Mouse (Mus musculus) neural tube, embryonic 13.5 days (tissue): ENCODE measurements at regions not wholly inside any gene's neighbourhood (a gene's known extent, or its start where the extent isn't known, plus 50 kb on each side); places are given as distances from the start of the nearest gene placed in this dataset.

Experiments
- ATAC-seq: fragments of 200-750 bp; cut with Nextera tagmentation; 2 replicates; pipeline ENCODE4 v1.8.0; 2017; ENCODE audit warnings: low read depth, mild to moderate bottlenecking, moderate TSS enrichment, moderate library complexity
- H3K27ac ChIP-seq: fragments of 300-500 bp; sonication (generic); replicated peaks from 2 replicates; pipeline ENCODE4 v1.5.1; 2015; ENCODE audit warnings: moderate library complexity, mild to moderate bottlenecking, inconsistent platforms
- H3K27me3 ChIP-seq: fragments of 300-500 bp; sonication (generic); 2 replicates; pipeline ENCODE4 v1.6.1; 2015; ENCODE audit warnings: mild to moderate bottlenecking, inconsistent platforms
- H3K36me3 ChIP-seq: fragments of 300-500 bp; sonication (generic); 2 replicates; pipeline ENCODE4 v1.6.1; 2015; ENCODE audit warnings: mild to moderate bottlenecking, inconsistent platforms
- H3K4me1 ChIP-seq: fragments of 300-500 bp; sonication (generic); replicated peaks from 2 replicates; pipeline ENCODE4 v1.6.1; 2015; ENCODE audit warnings: inconsistent platforms
- H3K4me2 ChIP-seq: fragments of 300-500 bp; sonication (generic); 2 replicates; pipeline ENCODE4 v1.6.1; 2015; ENCODE audit warnings: inconsistent platforms, mild to moderate bottlenecking, moderate library complexity
- H3K4me3 ChIP-seq: fragments of 300-500 bp; sonication (generic); 2 replicates; pipeline ENCODE4 v1.5.1; 2015; ENCODE audit warnings: mild to moderate bottlenecking, inconsistent platforms
- H3K9ac ChIP-seq: fragments of 300-500 bp; sonication (generic); 2 replicates; pipeline ENCODE4 v1.6.1; 2015; ENCODE audit warnings: moderate library complexity, mild to moderate bottlenecking, inconsistent platforms
- H3K9me3 ChIP-seq: fragments of 300-500 bp; sonication (generic); 2 replicates; pipeline ENCODE4 v1.6.1; 2016; ENCODE audit warnings: inconsistent platforms
- WGBS: fragments of 180-500 bp; shearing (Covaris S2); methylation state at CpG from one replicate; pipeline ENCODE4 v1.1.7; 2015; 5-methylcytosine and 5-hydroxymethylcytosine counted together

GRCm38 (mm10) chr4:33552856-33553255 is 242.7 kb downstream of the Rngtt start:
- Histone ChIP-seq H3K36me3 (no peaks in the 10 kb centered on the region), H3K9me3 (no peaks in the 10 kb centered on the region), H3K4me2 (no peak overlapping the region), H3K4me1 (peaks cover 36% of the 10 kb centered on the region), H3K9ac (no peak overlapping the region), H3K27me3 (peaks cover 12% of the 10 kb centered on the region; the same call in 1 of the 2 replicates), H3K27ac (no peak overlapping the region), H3K4me3 (no peak overlapping the region)
- ATAC-seq, result no peak
- 55% methylated on average over 9 of the region's 9 CpGs for WGBS

- Histone ChIP-seq H3K36me3 (no peaks in the 10 kb centered on the region), H3K27me3 (peaks cover 12% of the 10 kb centered on the region; the same call in 1 of the 2 replicates), H3K4me2 (no peak overlapping the region), H3K9me3 (no peaks in the 10 kb centered on the region), H3K4me1 (peaks cover 28% of the 10 kb centered on the region), H3K9ac (no peak overlapping the region), H3K27ac (no peak overlapping the region), H3K4me3 (no peak overlapping the region)
- WGBS, result 47% methylated on average over 6 of the region's 6 CpGs
- ATAC-seq, result no peak
Observed at GRCm38 (mm10) chr4:33554606-33555005, 244.5 kb downstream of the Rngtt start.

- WGBS, result 7% methylated on average over 14 of the region's 14 CpGs
- peak overlapping the region; percentile 9; the same call in 1 of the 2 replicates for H3K4me2 ChIP-seq
- peaks cover 22% of the 10 kb centered on the region for H3K4me1 ChIP-seq
- ATAC-seq, result no peak
- H3K9me3 ChIP-seq, result no peaks in the 10 kb centered on the region
- no peak overlapping the region for H3K4me3 ChIP-seq
- H3K9ac ChIP-seq, result no peak overlapping the region
- H3K27me3 ChIP-seq, result peaks cover 12% of the 10 kb centered on the region; the same call in 1 of the 2 replicates
- no peaks in the 10 kb centered on the region for H3K36me3 ChIP-seq
- H3K27ac ChIP-seq, result no peak overlapping the region
Observed at GRCm38 (mm10) chr4:33555231-33555933, 245.3 kb downstream of the Rngtt start.

- Histone ChIP-seq H3K4me3 (no peak overlapping the region), H3K4me1 (peaks cover 22% of the 10 kb centered on the region), H3K9ac (no peak overlapping the region), H3K36me3 (no peaks in the 10 kb centered on the region), H3K9me3 (no peaks in the 10 kb centered on the region), H3K27me3 (peaks cover 12% of the 10 kb centered on the region; the same call in 1 of the 2 replicates), H3K4me2 (no peak overlapping the region), H3K27ac (no peak overlapping the region)
- WGBS, result 23% methylated on average over 12 of the region's 12 CpGs
- ATAC-seq, result no peak
Observed at GRCm38 (mm10) chr4:33555966-33556365, 245.9 kb downstream of the Rngtt start.

GRCm38 (mm10) chr4:33556661-33557540 is 246.8 kb downstream of the Rngtt start:
- Histone ChIP-seq H3K9me3 (no peaks in the 10 kb centered on the region), H3K27me3 (peaks cover 12% of the 10 kb centered on the region; the same call in 1 of the 2 replicates), H3K36me3 (no peaks in the 10 kb centered on the region), H3K27ac (no peak overlapping the region), H3K4me3 (no peak overlapping the region), H3K4me1 (peaks cover 22% of the 10 kb centered on the region), H3K9ac (no peak overlapping the region), H3K4me2 (no peak overlapping the region)
- ATAC-seq, result no peak
- 79% methylated on average over 12 of the region's 12 CpGs for whole genome bisulfite sequencing

GRCm38 (mm10) chr4:33570274-33570673 is 260.2 kb downstream of the Rngtt start:
- Histone ChIP-seq H3K4me3 (no peak overlapping the region), H3K9me3 (no peaks in the 10 kb centered on the region), H3K36me3 (no peaks in the 10 kb centered on the region), H3K4me2 (no peak overlapping the region), H3K27ac (no peak overlapping the region), H3K27me3 (no peaks in the 10 kb centered on the region), H3K9ac (no peak overlapping the region), H3K4me1 (no peaks in the 10 kb centered on the region)
- ATAC-seq, result no peak
- 83% methylated on average over 5 of the region's 5 CpGs for WGBS

GRCm38 (mm10) chr4:33571351-33571750 is 261.2 kb downstream of the Rngtt start:
- 55% methylated on average over 6 of the region's 6 CpGs for WGBS
- Histone ChIP-seq H3K27me3 (no peaks in the 10 kb centered on the region), H3K4me2 (no peak overlapping the region), H3K9ac (no peak overlapping the region), H3K4me3 (no peak overlapping the region), H3K9me3 (no peaks in the 10 kb centered on the region), H3K27ac (no peak overlapping the region), H3K4me1 (no peaks in the 10 kb centered on the region), H3K36me3 (no peaks in the 10 kb centered on the region)
- no peak for ATAC-seq

GRCm38 (mm10) chr4:33577631-33578030 is 267.5 kb downstream of the Rngtt start:
- no peak overlapping the region for H3K27ac ChIP-seq
- H3K9ac ChIP-seq, result no peak overlapping the region
- no peaks in the 10 kb centered on the region for H3K36me3 ChIP-seq
- no peak for ATAC-seq
- 0 out of 2 replicates have a peak, but pooled peaks cover 6% of the 10 kb centered on the region for H3K9me3 ChIP-seq
- H3K27me3 ChIP-seq, result no peaks in the 10 kb centered on the region
- H3K4me1 ChIP-seq, result peaks cover 4% of the 10 kb centered on the region; the same call in 1 of the 2 replicates
- no peak overlapping the region for H3K4me2 ChIP-seq
- WGBS, result 93% methylated on average over 6 of the region's 6 CpGs
- no peak overlapping the region for H3K4me3 ChIP-seq

GRCm38 (mm10) chr4:33580491-33580890 is 270.4 kb downstream of the Rngtt start:
- 90% methylated on average over 8 of the region's 8 CpGs for WGBS
- Histone ChIP-seq H3K36me3 (no peaks in the 10 kb centered on the region), H3K9ac (no peak overlapping the region), H3K27me3 (no peaks in the 10 kb centered on the region), H3K27ac (no peak overlapping the region), H3K4me2 (no peak overlapping the region), H3K4me1 (peaks cover 4% of the 10 kb centered on the region; the same call in 1 of the 2 replicates), H3K4me3 (no peak overlapping the region), H3K9me3 (0 out of 2 replicates have a peak, but pooled peaks cover 6% of the 10 kb centered on the region)
- no peak for ATAC-seq

- H3K9ac ChIP-seq, result no peak overlapping the region
- no peak overlapping the region for H3K4me2 ChIP-seq
- no peak for ATAC-seq
- H3K9me3 ChIP-seq, result 0 out of 2 replicates have a peak, but pooled peaks cover 6% of the 10 kb centered on the region
- no peak overlapping the region for H3K4me3 ChIP-seq
- H3K27ac ChIP-seq, result no peak overlapping the region
- no peaks in the 10 kb centered on the region for H3K27me3 ChIP-seq
- 68% methylated on average over 15 of the region's 15 CpGs for WGBS
- no peaks in the 10 kb centered on the region for H3K36me3 ChIP-seq
- H3K4me1 ChIP-seq, result peaks cover 9% of the 10 kb centered on the region
Observed at GRCm38 (mm10) chr4:33581180-33581591, 271.1 kb downstream of the Rngtt start.

GRCm38 (mm10) chr4:33581766-33582525 is 271.8 kb downstream of the Rngtt start:
- H3K4me3 ChIP-seq, result no peak overlapping the region
- peak; percentile 38; the same call in 1 of the 2 replicates for ATAC-seq
- no peak overlapping the region for H3K27ac ChIP-seq
- no peaks in the 10 kb centered on the region for H3K36me3 ChIP-seq
- 74% methylated on average over 17 of the region's 17 CpGs for WGBS
- H3K9ac ChIP-seq, result no peak overlapping the region
- 0 out of 2 replicates have a peak, but pooled peaks cover 5% of the 10 kb centered on the region for H3K9me3 ChIP-seq
- H3K4me1 ChIP-seq, result peaks cover 16% of the 10 kb centered on the region
- no peaks in the 10 kb centered on the region for H3K27me3 ChIP-seq
- H3K4me2 ChIP-seq, result no peak overlapping the region
